Mouse (Mus musculus) lung, postnatal 0 days (tissue): Measurements from ENCODE around the gene Arrdc2.

Experiments
- CTCF ChIP-seq: IDR thresholded peaks from 2 replicates; pipeline ENCODE4 v1.5.1; 2016; ENCODE audit warnings: antibody characterized with exemption, mild to moderate bottlenecking
- EP300 ChIP-seq: IDR thresholded peaks from 2 replicates; pipeline ENCODE4 v1.6.1; 2016; ENCODE audit warnings: antibody characterized with exemption, mild to moderate bottlenecking, control low read depth

DNA sequence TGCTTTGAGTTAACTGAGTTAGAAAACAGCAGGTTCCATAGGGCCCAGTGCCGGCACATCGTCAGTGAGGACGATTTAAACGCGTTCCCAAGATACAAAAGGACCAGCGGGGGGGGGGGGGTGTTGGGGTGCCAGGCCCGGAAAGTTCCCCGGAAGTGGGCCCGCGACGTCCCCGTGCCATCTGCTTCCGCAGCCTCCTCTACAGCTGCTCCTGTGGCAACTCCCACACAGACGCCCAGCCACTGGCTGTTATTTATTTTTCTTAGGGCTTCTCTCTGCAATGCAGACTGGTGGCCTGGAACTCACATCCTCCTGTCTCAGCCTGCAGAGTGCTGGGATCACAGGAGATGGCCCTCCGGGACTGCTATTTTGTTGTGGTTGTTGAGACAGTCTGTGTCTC lies 38.4 kb downstream of the Arrdc2 start:
- TF ChIP-seq CTCF (no peak), EP300 (no peak)
